Mouse (Mus musculus) stomach, postnatal 0 days (tissue): Measurements from ENCODE around the gene Isl1.

Source experiments
- CTCF ChIP-seq: IDR thresholded peaks from 2 replicates; pipeline ENCODE4 v1.5.1; 2016; ENCODE audit warnings: antibody characterized with exemption, low read depth, mild to moderate bottlenecking, moderate library complexity
- EP300 ChIP-seq: optimal IDR thresholded peaks from 2 replicates; pipeline ENCODE3; 2016; ENCODE audit warnings: antibody characterized with exemption

GRCm38 (mm10) chr13:116303766-116304165, 5.7 kb downstream of the Isl1 start:
- TF ChIP-seq CTCF (no peak), EP300 (no peak)
